Mouse (Mus musculus) right cerebral cortex, adult 18-20 months (tissue): ENCODE measurements around the gene Itga9.
A peak's percentile ranks its signal among the peaks of the same experiment; 100 is the strongest.

Experiments
- DNase-seq: peaks from one replicate; pipeline ENCODE4 v3.0.0; 2022; ENCODE audit warnings: mixed read lengths

Gene Itga9

GRCm38 (mm10) chr9:118788869-118789281 lies 182.4 kb downstream of the Itga9 start:
- DNase-seq, result peak; percentile 62

- DNase-seq, result no peak
Measured at GRCm38 (mm10) chr9:118791231-118791630, 184.7 kb downstream of the Itga9 start.

GRCm38 (mm10) chr9:118793151-118793785 lies 186.8 kb downstream of the Itga9 start:
- no peak for DNase-seq

GRCm38 (mm10) chr9:118794668-118795067 lies 188.2 kb downstream of the Itga9 start:
- DNase-seq, result no peak

GRCm38 (mm10) chr9:118795304-118795703 lies 188.8 kb downstream of the Itga9 start:
- DNase-seq, result no peak

GRCm38 (mm10) chr9:118799105-118799504 lies 192.6 kb downstream of the Itga9 start:
- DNase-seq, result no peak

GRCm38 (mm10) chr9:118801176-118801909 lies 194.9 kb downstream of the Itga9 start:
- no peak for DNase-seq

GRCm38 (mm10) chr9:118801910-118802287 lies 195.4 kb downstream of the Itga9 start:
- DNase-seq, result no peak

- DNase-seq, result no peak
Measured at GRCm38 (mm10) chr9:118802380-118802779, 195.9 kb downstream of the Itga9 start.

- DNase-seq, result no peak
Measured at GRCm38 (mm10) chr9:118805740-118806139, 199.2 kb downstream of the Itga9 start.

GRCm38 (mm10) chr9:118807669-118808068 lies 201.2 kb downstream of the Itga9 start:
- DNase-seq, result no peak

- no peak for DNase-seq
Measured at GRCm38 (mm10) chr9:118812221-118812620, 205.7 kb downstream of the Itga9 start.

GRCm38 (mm10) chr9:118813492-118813891 lies 207.0 kb downstream of the Itga9 start:
- no peak for DNase-seq

GRCm38 (mm10) chr9:118814056-118814455 lies 207.6 kb downstream of the Itga9 start:
- DNase-seq, result no peak

GRCm38 (mm10) chr9:118814461-118814860 lies 208.0 kb downstream of the Itga9 start:
- no peak for DNase-seq

GRCm38 (mm10) chr9:118815543-118815942 lies 209.1 kb downstream of the Itga9 start:
- DNase-seq, result no peak

- DNase-seq, result no peak
Measured at GRCm38 (mm10) chr9:118818508-118818907, 212.0 kb downstream of the Itga9 start.

- DNase-seq, result peak; percentile 20
Measured at GRCm38 (mm10) chr9:118821220-118822185, 215.0 kb downstream of the Itga9 start.

GRCm38 (mm10) chr9:118822186-118822555 lies 215.7 kb downstream of the Itga9 start:
- no peak for DNase-seq

GRCm38 (mm10) chr9:118822581-118822980 lies 216.1 kb downstream of the Itga9 start:
- no peak for DNase-seq

GRCm38 (mm10) chr9:118831080-118831479 lies 224.6 kb downstream of the Itga9 start:
- DNase-seq, result no peak

GRCm38 (mm10) chr9:118832533-118832932 lies 226.0 kb downstream of the Itga9 start:
- no peak for DNase-seq

- no peak for DNase-seq
Measured at GRCm38 (mm10) chr9:118833413-118833812, 226.9 kb downstream of the Itga9 start.
